Mouse (Mus musculus) spleen, adult 18-20 months (tissue): ENCODE results near the gene Kcnq2.
A peak's percentile ranks its signal among the peaks of the same experiment; 100 is the strongest.

Source experiments
- DNase-seq, 2 experiments: peaks; one replicate each; pipeline ENCODE4 v3.0.0; 2022; ENCODE audit warnings: mixed read lengths in 2 of 2

The Kcnq2 gene

DNA sequence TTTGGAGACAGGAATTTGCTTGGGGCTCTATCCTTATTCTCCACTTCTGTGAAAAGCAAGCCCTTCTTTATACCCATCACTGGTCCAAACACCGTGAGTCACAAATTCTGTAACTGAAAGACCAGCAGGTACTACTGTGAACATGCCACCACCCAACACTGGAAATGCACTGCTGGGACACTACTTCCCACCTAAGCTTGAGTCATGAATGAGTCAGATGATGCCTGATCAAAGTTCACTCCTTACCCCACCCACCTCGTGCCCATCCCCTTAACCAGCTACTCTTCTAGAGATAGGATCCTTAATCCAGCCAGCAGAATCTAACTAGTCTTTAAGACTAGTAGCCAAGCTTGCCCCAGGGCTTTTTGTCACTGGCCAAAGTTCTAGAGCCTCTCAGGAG, 35.0 kb downstream of the Kcnq2 start:
- DNase-seq = no peak

DNA sequence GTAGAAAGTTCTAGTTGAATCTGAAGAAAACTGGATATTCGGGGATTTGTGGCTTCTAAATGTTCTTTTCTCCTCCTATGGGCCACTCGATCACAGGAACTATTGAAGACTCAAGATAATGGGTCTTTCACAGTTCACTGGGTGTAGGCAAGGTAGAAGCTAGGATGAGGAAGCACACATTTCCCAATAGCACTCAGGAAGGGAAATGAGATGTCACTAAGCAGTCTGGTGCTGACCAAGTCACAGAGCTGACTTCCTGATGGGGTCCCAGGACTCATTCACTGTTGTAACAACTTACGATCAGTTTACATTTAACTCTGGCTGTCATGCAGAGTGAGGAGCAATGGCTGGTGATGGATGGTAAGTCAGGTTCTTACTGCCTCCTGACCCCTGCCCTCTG, 45.0 kb downstream of the Kcnq2 start:
- no peak for DNase-seq

DNA sequence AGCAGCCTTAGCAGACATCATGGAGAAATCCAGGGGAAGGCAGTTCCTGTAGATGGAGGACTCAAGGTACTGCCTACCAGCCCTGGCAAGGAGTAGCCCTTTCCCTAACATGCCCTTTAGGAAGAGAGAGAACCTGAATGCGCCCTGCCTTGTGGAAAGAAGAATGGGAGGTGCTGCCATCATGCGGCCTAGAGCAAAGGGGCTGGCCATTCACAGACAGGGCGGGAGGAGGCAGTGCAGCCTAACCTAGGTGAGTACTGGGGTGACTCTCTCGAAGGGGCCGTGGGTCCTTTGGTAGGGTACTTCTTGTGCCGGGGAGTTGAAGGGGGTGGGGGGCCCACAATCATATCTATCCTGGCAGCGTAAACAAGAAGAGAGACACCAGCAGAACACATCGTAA, 50.1 kb downstream of the Kcnq2 start:
- no peak for DNase-seq

DNA sequence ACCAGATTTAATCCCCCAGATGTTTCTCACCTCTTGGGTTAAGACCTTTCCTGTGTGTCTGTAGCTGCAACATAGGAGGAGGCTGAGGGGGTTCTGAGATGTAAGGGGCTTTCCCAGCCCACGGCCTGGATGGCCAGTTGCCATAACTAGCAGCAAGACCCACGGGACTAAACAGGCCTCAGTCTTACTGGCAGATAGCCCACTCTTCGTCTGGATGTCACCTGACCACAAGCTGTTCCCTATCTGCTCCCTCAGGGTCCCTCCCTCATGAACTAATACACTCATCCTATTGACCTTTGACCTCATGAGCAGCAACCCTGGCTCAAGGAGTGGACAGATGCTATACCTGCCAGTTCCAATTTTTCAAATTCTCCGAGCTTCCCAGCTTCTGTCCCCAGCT, 51.2 kb downstream of the Kcnq2 start:
- no peak for DNase-seq

DNA sequence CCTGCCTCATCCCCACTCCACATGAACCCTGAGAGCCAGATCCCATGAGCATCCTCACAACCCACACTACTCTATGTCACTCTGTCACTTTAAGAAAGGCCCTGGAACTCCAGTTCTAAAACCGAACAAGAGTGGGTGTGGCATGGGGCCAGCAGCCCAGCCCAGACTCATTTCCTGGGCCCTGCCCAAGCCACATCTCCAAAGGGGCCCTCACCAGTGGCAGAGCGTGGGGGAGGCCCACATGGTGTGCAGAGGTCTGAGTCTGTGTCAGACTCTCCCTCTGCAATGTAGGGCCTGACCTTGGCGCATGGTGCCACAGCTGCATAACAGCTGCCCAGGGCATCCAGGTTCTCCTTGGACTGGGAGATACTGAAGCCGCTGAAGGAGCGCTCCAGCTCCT, 54.2 kb downstream of the Kcnq2 start:
- no peak for DNase-seq

DNA sequence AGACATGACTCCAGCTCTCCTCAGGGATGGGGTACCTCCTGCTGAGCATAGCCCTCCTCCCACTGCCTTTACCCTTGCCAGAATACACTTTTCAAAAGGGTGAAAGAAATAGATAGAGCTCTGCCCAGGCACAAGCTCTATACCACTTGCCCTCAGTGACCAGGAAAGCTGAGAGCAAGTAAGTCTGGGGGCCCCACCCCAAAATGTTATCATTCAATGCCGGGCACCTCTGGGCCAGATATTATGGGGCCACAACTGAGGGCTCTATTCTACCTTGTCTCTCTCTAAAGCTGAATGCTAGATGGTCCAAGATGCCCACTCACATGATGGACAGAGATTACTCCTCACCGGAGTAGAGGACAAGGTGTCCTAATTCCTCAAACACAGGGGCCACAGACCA, 55.6 kb downstream of the Kcnq2 start:
- no peak for DNase-seq

DNA sequence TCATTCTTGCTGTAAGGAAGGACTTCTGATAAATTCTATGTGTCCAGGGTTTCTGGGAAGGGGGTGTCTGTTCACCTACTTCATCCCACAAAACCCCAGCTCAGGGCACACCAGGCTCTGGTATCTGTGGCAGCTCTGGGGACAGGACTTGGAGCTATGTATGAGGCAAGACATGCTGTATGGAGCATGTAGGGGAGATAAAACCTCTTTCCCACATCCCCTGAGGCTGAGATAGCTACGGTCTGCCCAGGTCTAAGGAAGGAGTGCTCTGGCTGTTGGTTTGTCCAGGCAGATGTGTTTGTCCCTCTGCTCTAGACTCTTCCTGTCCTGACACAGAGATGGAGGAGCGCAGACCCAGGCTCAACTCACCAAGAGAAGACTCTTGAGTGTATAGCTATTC, 56.2 kb downstream of the Kcnq2 start:
- no peak for DNase-seq

DNA sequence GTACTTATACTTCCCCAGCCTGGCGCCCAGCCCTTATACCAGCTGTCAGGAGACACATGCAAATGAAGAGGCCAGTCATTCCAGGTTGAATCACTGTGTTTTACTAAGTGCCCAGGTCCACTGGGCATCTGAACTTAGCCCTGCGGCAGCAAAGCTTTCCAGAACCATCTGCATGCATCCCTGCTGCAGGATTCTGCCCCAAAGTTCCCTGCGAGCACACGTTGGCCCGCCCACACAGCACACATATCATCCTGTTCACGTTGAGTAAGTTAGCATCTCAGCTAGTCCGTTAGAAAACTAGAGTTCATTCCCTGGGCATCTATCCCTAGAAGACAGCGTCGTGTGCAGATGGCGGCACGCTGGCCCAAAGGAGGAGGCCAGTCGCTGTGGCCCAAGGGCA, 59.6 kb downstream of the Kcnq2 start:
- no peak for DNase-seq

DNA sequence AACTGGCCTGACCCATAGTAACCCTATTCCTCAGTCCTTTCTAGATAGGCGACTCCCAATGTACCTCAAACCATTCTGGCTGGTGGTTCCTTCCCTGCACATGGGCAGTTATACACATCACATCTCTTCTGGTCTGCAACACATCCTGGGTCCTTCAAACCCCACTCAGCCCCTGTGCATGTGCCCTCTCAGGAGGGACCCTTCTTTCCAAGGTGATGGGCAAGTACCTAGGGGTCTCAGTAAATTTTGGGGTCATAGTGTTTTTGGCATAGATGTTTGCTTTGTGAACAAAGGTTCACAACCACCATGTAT, 62.7 kb downstream of the Kcnq2 start:
- DNase-seq = no peak

DNA sequence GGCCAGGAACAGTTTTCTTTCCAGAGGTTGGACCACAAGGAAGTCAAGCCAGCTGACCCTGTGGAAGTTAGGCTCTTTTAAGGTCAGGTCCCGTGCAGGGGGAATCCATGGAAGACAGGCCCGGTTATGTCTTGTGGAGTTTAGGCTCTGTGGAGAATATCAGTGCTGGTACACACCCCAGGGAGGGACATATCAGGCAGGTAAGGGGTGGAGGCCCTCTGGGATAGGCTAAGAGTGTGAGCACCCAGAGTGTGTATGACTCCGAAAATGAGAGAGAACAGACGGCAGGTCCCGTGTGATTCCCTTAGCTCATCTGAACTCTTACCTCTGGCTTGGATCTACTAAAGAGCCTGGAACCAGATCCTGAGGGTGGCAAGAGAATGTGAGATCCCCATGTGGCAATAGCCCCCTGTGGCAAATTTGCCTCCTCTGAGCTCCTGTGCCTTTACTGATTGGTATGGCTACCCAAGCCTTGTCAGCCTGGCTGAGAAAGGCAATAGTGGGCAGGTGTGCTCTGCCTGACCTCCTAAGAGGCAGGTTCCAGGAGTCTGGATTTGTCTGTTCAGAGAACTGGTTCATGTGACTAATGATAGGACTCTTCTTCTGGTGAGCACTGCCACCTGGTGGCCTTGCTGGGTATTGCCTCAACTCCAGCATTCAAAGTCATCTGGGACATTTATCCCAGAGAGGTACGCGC, 63.2 kb downstream of the Kcnq2 start:
- peak; percentile 25 to 71 for DNase-seq

DNA sequence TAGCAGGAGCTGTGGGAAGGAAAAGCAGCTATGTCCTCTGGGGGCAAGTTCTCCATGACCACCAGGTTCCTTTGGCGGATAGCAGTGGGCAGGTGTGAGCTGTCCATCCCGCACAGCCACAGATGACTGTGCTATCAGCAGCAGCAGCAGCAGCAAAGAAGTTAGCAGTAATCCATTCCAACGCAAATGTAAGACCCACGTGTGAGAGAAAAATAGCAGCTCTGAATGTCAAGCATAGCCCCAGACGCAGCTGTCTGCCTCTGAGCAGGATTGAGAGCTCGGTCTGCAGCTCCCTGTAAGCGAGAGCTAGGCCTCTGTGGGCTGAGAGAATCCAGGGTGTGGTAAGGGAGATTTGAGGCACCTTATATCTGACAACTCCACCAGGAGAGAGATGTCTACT, 65.0 kb downstream of the Kcnq2 start:
- no peak for DNase-seq

DNA sequence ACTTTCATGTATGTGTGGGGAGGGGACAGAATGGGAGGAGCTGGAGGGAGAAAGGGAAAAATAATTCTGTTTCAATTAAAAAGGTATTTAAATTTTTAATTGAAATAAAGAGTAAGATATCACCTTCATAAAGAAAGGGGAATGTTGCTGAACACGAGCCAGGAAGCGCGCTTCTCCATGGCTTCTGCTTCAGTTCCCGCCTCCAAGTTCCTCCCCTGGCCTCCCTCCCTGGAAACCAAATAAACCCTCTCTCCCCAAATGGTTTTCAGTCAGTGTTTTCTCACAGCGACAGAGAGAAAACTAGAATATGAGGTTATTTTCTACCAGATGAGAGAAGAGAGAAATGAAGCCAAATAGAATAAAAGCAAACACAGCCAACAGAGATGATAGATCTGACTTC, 66.6 kb downstream of the Kcnq2 start:
- no peak for DNase-seq

DNA sequence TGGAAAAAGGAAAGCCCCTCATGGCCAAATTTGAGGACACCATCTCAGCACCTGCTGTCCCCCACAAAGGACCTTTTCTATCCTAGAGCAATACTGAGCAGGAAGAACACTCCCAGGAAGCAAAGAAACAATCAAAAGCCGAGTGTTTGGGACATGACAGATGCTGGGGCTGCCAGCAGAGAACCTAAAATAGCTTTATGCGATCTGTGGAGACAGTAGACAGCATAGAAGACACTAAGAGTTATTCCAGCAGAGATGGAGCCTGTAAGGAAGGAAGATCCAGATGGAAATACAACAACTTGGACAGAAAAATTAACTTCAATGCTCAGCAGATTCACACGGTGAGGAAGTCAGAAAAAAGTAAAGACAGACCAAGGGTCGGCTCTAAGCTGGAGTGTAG, 69.3 kb downstream of the Kcnq2 start:
- DNase-seq = no peak

DNA sequence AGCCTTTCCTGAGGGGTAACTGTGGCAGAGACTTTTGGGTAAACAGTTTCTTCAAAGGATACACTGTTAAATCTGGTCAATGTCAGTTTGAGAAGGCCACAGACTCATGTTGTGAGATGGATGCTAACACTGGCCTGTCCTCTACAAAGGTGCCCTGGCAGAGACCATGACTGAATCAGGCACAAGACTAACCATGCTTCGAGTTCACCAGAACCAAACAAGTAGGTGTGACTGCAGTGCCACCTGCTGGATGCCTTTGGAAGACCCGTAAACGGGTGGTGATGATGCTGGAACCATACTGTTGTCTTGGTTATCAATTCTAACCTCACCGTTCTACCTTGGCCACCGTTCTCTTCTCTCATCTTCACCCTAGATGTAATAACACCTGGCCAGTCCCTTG, 75.0 kb downstream of the Kcnq2 start:
- DNase-seq = peak; percentile 16 to 59

DNA sequence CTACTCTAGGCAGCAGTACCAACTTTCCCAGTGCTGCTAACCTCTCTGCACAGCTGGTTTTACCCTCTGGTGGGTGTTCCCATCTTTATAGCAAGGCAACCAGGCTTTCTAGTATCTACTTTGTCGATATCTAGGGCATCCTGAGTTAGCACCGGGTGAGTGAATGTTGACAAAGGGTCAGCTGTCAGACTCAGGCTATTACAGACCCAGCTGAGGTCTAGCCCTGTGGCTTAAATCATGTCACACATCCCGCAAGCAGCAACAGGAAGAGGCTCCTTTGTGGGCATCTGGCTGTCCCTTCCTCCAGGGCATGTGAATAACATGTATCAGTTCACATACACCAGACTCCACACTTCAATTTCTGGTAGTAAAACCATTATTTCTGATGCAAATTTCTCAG, 76.9 kb downstream of the Kcnq2 start:
- DNase-seq = no peak

DNA sequence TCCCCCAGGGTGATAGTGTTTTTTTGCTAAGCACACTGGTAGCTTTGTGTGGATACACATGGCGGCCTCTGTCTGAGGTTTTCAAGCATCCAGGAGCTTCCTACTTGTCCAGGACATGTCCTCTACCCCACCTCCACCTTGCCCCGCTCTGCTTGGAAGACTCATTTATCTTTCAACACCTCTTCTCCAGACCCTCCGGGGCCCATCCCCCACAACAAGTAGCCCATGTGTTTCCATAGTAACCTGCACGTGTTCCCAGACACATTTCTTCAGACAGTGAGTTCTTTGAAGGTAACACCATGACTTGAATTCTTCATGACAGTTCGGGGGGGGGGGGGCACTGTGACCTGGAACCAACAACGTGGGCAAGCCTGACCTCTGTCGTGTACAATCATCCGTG, 77.8 kb downstream of the Kcnq2 start:
- no peak for DNase-seq

DNA sequence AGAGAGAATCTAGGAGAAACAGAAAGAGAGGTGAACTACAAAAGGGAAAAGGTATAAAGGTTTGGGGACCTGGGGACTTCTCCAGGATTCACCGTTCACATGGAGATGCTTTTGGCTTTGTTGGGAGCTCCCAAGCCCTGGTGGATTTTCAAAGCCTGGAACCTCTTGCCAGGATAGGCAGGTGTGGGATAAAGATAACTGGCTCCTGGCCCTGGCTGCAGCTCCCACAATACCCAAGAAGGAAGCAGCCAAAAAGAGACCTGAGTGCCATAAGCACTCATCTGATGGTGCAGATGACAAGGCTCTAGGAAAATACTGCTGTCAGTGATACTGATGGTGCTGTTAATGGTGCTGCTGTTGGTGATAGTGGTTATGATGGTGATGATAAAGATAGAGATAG, 82.9 kb downstream of the Kcnq2 start:
- DNase-seq = no peak

DNA sequence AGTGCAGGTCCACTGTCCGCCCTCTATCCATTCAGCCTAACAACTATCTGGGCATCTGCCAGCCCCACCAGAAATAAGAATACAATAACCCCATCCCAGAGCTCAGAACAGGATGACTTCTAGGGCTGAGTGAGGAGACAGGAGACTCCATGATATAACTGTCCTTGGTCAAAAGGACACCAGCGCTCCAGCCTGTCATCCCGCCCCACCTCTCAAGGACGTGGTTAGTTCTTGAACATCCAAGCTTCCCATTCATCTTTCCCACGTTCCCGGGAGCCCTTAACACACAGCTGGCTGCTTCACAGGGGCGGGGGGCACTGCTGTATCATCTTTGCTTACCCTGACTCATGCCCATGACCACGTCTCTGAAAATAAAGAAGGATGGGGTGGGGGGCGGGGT, 86.1 kb downstream of the Kcnq2 start:
- DNase-seq = no peak

DNA sequence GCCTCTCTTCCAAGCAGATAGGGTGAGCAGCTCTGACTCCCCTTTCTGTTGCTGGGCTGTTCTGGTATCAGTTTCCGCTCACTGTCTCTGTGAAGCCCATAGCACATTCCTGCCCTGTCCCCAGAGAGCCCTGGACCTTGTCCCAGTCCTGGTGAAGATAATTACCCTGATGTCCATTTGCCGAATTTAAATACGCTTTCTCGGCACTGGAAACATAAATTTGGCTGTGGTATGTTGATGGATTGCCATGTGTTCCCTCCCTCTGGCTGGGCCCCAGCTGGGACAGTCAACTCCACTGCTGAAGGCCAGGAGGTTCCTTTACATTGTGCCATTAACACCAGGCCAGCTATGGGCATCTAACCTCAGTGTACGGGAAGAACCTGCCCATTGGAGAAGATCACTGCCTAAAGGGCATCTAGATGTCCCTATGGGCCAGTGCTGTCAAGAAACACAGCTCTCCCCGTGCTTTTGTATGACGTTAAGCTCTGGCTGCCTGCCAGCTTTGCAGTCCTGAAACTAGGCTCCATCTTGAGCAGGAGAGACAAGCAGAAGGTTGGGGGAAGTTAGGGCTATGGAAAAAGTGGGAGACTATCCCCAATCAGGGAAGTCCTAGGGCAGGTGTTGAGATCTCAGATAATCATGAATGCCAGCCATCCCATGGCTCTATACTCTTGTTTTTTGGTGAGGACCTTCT, 86.7 kb downstream of the Kcnq2 start:
- no peak for DNase-seq

DNA sequence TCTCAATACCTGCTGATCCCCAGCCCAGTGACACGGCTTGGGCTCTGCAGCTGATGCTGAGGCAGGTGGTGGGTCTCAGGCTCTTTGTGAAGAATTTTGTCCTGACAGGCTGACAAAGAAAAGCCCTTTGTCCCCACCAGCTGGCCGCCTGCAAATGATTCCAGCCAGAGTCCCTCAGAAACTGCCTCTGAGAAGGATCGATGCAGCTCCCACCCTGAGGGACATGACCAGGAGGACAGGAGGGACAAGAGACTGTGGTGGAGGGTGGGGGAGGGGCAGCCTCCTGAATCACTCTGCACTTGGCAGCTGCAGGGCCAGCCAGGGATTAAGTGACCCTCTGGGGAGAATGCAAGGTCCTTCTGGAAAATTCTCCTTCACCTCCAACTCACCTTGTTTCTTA, 91.1 kb downstream of the Kcnq2 start:
- DNase-seq = no peak

DNA sequence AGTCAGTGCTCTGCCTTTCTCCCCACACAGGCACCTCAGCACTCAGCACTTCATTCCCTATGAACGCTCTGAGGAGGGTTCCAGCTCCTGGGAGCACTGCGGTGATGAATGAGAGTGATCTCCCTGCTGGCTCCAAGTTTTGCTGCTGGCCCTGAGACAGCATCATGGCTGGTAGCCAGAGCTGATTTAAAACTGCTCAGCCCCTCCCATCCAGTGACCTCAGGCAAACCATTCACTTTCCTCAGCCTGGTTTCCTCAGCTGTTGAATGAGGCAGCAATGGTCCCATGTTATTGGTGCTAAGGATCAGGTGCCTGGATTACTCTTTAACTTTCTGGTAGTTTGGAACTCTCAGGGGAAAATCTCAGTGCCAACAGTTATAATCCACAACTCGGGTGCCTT, 91.7 kb downstream of the Kcnq2 start, which contains the start of gene Chrna4:
Gene Chrna4 (minus strand): TSS at position 110 of the 400 bp plus-strand sequence.
- DNase-seq = no peak

DNA sequence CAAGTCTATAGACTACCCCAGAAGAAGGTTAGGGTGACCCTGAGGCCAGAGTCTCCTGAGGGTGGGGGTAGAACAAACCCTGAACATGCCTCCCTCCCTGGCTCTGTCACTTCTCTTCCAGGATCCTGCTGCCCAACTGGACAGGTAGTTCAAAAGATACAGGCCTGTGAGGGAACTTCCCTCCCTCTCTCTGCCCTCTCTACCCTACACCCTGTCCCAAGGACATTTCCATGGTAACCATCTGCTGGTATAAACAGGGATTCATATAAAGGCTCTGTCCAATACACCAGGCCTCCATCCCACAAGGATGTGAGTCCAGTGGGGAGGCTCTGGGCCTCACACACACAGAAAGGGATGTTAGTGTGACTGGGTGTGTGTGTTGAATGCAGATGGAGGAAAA, 92.7 kb downstream of the Kcnq2 start:
- DNase-seq = no peak

DNA sequence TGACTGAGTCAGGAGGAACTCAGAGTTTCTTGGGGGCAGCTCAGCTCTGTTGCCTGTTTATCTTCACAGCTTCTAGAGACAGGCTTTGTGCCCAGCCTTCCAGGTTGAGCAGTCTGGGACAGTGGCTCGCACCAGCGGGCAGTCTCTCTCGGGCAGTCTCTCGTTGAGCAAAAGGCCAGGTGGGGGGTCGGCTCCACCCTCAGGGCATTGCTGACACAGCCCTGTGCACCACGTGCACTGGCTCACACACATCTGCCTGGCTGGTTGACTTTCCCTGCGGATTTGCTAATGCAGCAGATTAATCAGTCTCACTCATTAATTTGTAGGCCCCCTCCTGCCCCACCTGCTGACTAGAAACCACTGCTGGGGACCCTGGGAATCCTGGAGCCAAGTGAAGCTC, 93.2 kb downstream of the Kcnq2 start:
- no peak for DNase-seq

DNA sequence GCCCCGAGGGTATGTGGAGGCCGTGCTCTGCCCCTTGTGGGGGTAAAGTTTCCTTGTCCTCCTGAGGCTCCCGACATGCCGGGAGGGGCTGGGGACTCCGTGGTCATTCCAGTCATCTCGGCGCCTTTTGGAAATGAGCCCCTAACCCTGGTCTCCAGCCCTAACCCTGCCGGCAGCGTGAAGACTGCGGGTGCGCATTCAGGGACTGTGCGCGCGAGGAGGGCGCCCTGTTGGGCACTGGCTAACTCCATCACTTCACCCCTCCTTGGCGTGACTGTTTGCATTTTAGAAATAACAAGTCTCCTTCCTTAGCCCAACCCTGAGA, 95.8 kb downstream of the Kcnq2 start:
- DNase-seq = no peak

DNA sequence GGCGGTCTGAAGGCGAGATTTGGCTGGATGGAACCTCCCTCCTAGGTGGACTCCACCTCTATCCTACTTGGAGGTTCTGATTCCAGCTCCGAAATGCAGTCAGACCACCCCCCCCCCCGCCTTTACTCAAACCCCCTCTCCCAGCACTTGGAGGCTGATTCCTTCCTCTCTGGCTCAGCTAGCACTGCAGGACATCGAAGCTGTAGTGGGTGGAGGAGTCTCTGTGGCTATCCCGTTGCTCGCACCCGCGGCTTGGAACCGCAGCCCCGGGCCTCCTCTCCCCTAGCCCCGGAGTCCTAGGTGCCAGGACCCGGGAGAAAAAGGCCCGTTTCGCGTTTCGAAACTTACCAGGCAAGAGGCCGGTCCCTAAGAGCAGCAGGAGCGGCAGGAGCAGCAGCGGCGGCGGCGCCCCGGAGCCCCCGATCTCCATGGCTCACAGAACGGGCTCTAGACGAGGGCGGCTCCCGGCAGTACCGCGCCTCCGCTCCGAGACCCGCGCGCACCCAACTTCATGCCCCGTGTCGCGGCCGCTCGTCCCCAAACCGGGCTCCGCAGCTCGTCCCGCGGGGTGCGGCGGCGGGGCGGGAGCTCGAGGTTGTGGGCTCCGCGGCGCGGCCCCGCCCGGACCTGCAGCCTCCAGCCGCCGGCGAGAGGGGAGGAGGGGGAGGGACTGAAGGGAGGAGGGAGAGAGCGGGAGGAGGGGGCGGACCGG, 96.3 kb downstream of the Kcnq2 start:
- no peak for DNase-seq
